Mouse (Mus musculus): ENCODE measurements around the gene Pfdn6. TPM values are rescaled to one million over a fixed set of nuclear protein-coding genes. Genes with fewer than 3 reads are reported as not detected.
"Not testable (repeated sequence)": the region's sequence is repeated elsewhere in the genome, so short reads cannot be mapped to it uniquely, and the experiment has no call there.

Gene Pfdn6
- total RNA-seq, 1 experiment from 2014 or later = 107 TPM

DNA sequence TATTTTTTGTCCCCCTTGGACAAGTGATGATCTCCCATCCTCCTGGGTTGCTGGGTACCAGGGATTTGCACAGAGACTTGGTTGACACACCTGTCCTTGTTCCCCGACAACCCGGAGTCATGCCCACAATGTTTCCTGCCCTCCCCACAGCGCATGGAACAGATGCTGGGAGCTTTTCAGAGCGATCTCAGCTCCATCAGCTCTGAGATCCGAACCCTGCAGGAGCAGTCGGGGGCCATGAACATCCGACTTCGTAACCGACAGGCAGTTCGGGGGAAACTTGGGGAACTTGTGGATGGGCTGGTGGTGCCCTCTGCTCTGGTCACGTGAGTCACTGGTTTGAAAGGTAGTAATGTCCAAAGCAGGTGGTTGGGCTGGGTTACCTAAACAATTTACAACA is 18.3 kb upstream of the Pfdn6 start:
- ATAC-seq (replicated peaks; ENCODE audit: insufficient number of reproducible peaks, low FRiP score, low TSS enrichment, poor library complexity, severe bottlenecking) = no peak

GRCm38 (mm10) chr17:33957493-33957892 is 17.4 kb upstream of the Pfdn6 start:
- no peak for ATAC-seq (replicated peaks; ENCODE audit: insufficient number of reproducible peaks, low FRiP score, low TSS enrichment, poor library complexity, severe bottlenecking)

DNA sequence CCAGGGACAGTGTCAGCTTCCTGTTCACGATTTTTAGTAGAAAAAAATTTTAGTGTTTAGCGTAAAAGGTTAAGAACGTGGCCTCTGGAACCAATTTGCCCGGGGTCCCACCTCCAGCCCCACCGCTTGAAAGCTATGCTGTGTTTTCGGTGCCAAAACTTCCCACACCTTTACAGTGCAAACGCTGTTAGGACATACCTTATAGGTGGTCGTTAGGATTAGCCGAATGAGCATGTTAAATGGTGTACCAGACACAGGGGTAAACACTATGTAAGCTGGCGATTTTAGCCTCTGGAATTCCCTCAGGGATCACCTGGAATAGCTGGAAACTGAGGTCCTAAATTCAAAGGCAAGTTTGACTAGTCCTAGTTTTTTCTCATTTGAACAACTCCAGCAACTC is 16.2 kb upstream of the Pfdn6 start:
- no peak for ATAC-seq (replicated peaks; ENCODE audit: insufficient number of reproducible peaks, low FRiP score, low TSS enrichment, poor library complexity, severe bottlenecking)

DNA sequence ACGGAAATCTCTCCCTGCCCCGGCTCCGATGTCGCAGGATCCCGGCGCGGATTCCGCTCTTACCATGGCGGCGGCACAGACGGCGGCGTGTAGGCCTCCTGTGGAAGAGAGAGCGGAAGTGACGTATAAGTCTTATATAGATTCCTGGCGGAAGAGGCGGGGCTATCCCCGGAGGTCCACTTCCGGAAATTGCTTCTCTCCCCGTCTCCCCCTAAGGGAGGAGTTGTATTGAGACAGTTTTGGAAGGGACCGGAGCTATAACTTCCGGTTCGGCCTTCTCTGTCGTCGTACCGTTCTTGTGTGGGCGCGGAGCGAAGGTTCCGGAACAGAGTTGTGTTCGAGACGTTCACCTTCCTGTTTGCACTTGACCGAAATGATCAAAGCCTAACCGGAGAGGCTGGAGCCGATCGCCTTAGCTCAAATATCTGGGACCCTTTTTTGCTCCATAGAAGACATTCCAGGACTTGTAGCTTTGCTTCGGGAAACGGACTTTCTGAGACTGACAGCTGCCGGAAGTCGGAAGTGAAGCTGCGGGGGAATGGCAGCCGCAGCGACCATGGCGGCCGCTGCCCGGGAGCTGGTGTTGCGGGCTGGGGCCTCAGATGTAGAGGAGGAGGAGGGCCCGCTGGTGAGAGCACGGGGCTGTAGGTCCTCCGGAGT is 15.5 kb upstream of the Pfdn6 start, which contains the start of the genes Vps52 and Rps18:
Vps52 (plus strand) TSS at position 258 of the 660 bp plus-strand sequence.
Rps18 (minus strand) TSS at position 447 of the 660 bp plus-strand sequence.
- peak; percentile 89 for ATAC-seq (replicated peaks; ENCODE audit: insufficient number of reproducible peaks, low FRiP score, low TSS enrichment, poor library complexity, severe bottlenecking)

DNA sequence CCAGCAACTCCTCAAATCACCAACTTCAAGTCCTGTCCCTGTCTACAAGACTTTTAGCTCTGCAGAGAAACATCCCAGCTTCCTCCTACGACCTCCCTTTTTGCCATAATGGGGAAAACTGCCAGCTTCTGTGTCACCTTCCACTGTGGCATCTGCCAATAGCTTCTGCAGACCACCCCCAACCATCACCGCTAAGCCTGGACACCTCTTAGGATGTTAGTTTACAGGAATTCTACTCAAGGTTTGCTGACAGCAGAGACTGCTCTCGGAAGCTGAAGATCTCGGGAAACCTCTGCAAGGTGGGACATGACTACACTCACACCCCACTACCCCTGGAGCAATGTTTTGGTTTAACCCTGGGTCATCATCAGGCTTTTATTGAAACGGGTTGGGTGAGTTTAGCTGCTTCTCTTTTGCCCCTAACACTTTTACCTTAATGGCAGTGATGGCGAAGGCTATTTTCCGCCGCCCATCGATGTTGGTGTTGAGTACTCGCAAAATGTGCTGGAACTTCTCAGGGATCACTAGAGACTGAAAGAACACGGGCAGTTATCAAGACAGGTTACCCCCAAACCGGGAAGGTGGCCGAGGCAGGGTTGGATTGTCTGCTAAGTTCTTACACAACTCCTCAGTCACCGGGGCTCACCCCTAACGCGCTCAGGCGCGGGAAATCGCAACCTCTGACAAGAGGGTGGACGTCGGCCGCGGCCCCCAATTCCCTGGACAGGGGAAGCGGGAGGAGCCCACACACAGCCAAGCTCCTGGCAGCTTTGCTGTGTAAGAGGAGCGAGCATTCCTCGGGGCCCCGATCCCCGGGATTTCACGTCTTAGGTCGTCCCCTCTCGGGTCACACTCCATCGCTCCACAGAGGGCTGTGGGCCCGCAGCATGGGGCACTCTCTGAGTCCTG is 14.8 kb upstream of the Pfdn6 start:
- no peak; the same call in 1 of the 2 replicates for ATAC-seq (replicated peaks; ENCODE audit: insufficient number of reproducible peaks, low FRiP score, low TSS enrichment, poor library complexity, severe bottlenecking)

GRCm38 (mm10) chr17:33953961-33954565 is 13.9 kb upstream of the Pfdn6 start:
- ATAC-seq (replicated peaks; ENCODE audit: insufficient number of reproducible peaks, low FRiP score, low TSS enrichment, poor library complexity, severe bottlenecking) = no peak

DNA sequence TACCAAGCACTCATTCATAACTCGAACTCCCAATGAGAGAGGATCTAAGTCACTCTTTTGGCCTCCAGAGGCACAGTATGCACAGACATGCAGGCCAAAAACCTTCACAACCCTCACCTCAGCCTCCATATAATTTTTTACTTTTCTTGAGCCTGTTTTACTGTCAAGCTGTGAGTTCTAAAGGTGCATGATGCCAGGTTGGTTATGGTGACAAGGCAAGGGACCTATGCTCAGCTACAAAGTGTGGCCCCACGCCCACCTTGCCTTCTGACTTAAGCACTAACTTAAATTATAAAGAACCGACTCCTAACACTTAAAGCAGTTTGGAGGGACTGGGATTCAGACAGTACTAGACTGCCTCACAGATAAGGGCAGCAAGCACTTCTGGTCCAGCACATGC is 13.2 kb upstream of the Pfdn6 start:
- no peak for ATAC-seq (replicated peaks; ENCODE audit: insufficient number of reproducible peaks, low FRiP score, low TSS enrichment, poor library complexity, severe bottlenecking)

DNA sequence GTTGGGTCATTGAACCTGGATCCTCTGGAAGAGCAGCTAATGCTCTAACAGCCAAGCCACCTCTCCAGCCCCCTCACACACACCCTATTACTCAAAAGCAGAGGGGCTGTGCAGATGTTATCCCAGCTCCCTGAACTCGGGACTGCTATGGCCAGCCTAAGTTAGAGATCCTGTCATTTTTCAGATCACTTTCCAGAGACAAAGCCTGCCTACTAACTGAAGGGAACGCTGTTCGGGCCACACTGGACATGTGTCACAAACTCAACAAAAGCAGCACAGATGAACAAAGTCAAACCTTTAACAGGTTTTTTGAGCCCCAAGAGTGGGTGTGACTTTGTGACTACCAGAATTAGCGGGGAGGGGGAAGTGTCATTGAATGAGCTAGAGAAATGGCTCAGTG is 12.7 kb upstream of the Pfdn6 start:
- ATAC-seq (replicated peaks; ENCODE audit: insufficient number of reproducible peaks, low FRiP score, low TSS enrichment, poor library complexity, severe bottlenecking) = no peak

DNA sequence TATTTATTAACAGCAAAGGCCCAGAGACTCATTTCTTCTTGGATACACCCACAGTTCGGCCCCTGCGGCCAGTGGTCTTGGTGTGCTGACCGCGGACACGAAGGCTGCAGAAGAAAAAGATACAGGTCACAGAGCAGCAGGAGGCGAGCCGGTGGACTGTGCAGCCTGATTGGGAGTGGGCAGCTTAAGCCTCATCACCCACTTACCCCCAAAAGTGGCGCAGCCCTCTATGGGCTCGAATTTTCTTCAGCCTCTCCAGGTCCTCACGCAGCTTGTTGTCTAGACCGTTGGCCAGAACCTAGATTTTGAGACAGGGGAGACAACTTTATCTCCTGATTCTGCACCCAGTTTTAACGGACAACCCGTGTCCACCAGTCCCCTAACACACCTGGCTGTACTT is 11.9 kb upstream of the Pfdn6 start:
- not testable (repeated sequence) for ATAC-seq (replicated peaks; ENCODE audit: insufficient number of reproducible peaks, low FRiP score, low TSS enrichment, poor library complexity, severe bottlenecking)

DNA sequence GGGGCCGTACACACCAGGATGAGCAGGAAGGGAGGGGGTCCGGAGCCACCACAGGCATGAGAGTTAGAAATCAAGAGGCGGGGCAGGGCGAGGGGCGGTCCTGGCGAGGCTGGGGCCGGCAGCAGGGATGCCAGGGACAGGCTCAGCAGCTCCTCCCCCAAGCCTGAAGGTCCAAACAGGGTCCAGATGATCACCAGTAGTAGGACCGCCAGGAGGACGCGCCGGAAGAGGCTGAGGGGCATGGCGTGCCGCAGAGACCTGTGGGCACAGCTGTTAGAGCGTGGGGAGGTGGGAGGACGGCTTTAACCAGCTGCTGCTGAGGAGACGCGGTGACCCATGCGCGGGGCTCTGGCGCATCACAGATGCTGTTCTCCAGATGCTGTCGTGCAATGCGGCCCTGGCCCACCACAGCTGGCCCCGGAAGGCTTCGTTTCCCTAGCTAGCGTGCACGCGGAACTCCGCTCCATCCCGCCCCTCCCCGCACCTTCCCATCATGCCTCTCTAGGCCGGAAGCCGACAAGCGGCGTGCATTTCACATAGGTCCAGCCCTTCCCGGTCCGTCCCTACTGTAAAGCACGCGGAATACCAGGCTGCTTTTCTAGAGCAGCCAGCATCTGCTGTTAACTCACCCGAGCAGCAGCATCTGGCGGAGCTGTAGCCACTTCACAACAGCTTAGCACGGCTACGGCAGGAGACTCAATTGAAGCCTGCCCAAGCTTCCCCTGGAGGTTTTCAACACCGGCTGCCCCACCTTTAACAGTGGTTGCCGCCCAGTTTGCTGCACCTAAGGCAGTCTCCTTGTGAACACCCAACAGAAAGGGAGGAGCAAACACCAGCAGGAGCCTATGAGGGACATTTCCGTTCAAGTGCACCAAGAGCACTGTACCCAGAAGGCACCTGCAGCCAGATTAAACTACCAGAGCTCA is 11.1 kb upstream of the Pfdn6 start, which contains the start of gene B3galt4:
B3galt4 (minus strand) TSS at position 468 of the 926 bp plus-strand sequence.
- peak; percentile 59 for ATAC-seq (replicated peaks; ENCODE audit: insufficient number of reproducible peaks, low FRiP score, low TSS enrichment, poor library complexity, severe bottlenecking)

DNA sequence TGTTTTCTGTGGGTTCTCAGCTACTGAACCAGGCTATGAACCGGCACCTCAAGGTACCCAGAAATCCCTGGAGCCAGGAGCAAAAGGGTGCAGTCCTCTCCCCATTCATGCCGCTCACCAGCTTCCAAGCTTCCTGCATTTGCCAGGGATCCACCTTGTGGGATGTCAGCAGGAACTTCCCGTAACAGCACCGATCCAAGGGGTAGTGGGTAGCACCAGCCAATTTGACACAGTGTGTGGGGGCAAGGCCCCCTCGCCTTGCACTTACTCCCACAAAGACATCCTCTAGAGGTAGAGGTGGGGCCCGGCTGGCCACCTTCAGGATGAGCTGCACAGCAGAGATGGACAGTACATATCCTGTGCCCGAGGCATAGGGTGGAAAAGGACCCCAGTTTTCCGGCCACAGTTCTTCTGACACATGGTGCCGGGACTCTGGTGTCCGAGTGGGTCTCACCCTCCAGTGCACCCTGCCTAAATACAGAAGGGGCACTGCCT is 10.0 kb upstream of the Pfdn6 start:
- no peak for ATAC-seq (replicated peaks; ENCODE audit: insufficient number of reproducible peaks, low FRiP score, low TSS enrichment, poor library complexity, severe bottlenecking)

GRCm38 (mm10) chr17:33948905-33949537 is 8.9 kb upstream of the Pfdn6 start:
- ATAC-seq (replicated peaks; ENCODE audit: insufficient number of reproducible peaks, low FRiP score, low TSS enrichment, poor library complexity, severe bottlenecking) = no peak

- ATAC-seq (replicated peaks; ENCODE audit: insufficient number of reproducible peaks, low FRiP score, low TSS enrichment, poor library complexity, severe bottlenecking) = no peak
Measured at GRCm38 (mm10) chr17:33948090-33948904, 8.2 kb upstream of the Pfdn6 start.

- no peak for ATAC-seq (replicated peaks; ENCODE audit: insufficient number of reproducible peaks, low FRiP score, low TSS enrichment, poor library complexity, severe bottlenecking)
Measured at GRCm38 (mm10) chr17:33947430-33948089, 7.4 kb upstream of the Pfdn6 start.

DNA sequence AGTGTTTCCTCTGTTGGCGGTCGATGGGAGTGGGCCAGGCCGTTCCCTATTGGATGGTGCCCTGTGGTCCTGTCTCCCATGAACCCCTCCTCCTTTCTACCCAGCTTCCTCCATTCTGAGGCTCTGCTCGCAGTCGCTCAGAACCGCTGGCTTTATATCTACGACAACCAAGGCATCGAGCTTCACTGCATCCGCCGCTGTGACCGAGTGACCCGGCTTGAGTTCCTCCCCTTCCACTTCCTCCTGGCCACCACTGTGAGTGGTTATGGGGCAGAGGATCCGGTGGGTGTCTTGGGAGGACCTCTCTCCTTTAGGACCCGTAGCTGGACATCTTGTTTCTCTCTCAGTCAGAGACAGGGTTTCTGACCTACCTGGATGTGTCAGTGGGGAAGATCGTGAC is 3.3 kb upstream of the Pfdn6 start:
- ATAC-seq (replicated peaks; ENCODE audit: insufficient number of reproducible peaks, low FRiP score, low TSS enrichment, poor library complexity, severe bottlenecking) = no peak

DNA sequence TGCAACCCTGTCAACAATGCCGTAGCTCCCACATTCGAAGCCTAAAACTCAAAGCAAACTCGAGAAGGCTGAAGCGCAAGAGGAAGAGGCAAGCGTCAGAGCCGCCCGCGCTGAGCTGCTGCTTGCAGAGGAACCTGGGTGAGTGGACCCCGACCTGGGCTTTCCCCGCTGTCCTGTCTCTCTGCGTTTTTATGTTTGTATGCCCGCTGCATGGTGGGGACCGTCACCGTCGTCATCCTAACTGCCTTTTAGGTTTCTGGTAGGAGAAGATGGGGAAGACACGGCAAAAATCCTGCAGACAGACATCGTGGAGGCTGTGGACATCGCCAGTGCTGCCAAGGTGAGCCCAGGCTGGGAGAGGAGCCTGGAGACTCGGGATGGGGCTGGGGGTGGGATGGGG is 1.2 kb upstream of the Pfdn6 start:
- no peak for ATAC-seq (replicated peaks; ENCODE audit: insufficient number of reproducible peaks, low FRiP score, low TSS enrichment, poor library complexity, severe bottlenecking)

- ATAC-seq (replicated peaks; ENCODE audit: insufficient number of reproducible peaks, low FRiP score, low TSS enrichment, poor library complexity, severe bottlenecking) = no peak
Measured at GRCm38 (mm10) chr17:33940981-33941380, 838 bp upstream of the Pfdn6 start.

All from monocyte, adult 5-6 weeks (primary cell).